Mouse (Mus musculus) left cerebral cortex, postnatal 36 days (tissue): ENCODE data around the gene Nags. TPM values are rescaled to one million over a fixed set of nuclear protein-coding genes. Genes with fewer than 3 reads are reported as not detected.
"Not testable (repeated sequence)": the region's sequence is repeated elsewhere in the genome, so short reads cannot be mapped to it uniquely, and the experiment has no call there.

ENCODE experiments used
- DNase-seq, 2 experiments: peaks; one replicate each; pipeline ENCODE4 v3.0.0; 2021 to 2022; ENCODE audit warnings: low spot score in 2 of 2, mixed read lengths in 1 of 2
- intact Hi-C: fragments of 180-260 bp; cut with DNase I; formaldehyde crosslinking; loops from one replicate; pipeline ENCODE4 v1.15.1; 2025
- total RNA-seq, 2 experiments: library from RNA; stranded (reverse); gene quantifications; 2 replicates each; pipeline ENCODE4 v1.2.3; 2021

The Nags gene
- total RNA-seq, 2 experiments from 2014 or later = not detected

- no peak for DNase-seq
- intact Hi-C loops = no loop called here
Measured at GRCm38 (mm10) chr11:102147213-102147989, 2.1 kb downstream of the Nags start.

GRCm38 (mm10) chr11:102156039-102156785, 10.9 kb downstream of the Nags start, which contains the start of gene Tmem101:
Gene Tmem101, minus strand, starts transcription at chr11:102156404.
- peak; percentile 87 to 90 for DNase-seq
- intact Hi-C loops = loop anchor here (5.0 kb wide), 1 partner anchor 111 kb away; the partner anchor contains the start of gene Asb16

- intact Hi-C loops = loop anchor here (5.0 kb wide), 1 partner anchor 111 kb away; the partner anchor contains the start of gene Asb16
Measured at GRCm38 (mm10) chr11:102156786-102157089, 11.4 kb downstream of the Nags start.

GRCm38 (mm10) chr11:102158024-102158423, 12.7 kb downstream of the Nags start:
- not testable (repeated sequence) for DNase-seq
- intact Hi-C loops = loop anchor here (5.0 kb wide), 1 partner anchor 109 kb away; the partner anchor contains the start of gene Asb16

More at GRCm38 (mm10) chr11:102156786-102157089, 11.4 kb downstream of the Nags start:
- DNase-seq = no peak

GRCm38 (mm10) chr11:102159781-102160180, 14.5 kb downstream of the Nags start:
- DNase-seq = no peak

GRCm38 (mm10) chr11:102165971-102166722, 20.8 kb downstream of the Nags start:
- intact Hi-C loops = no loop called here
- peak in 1 of 2 experiments; percentile 17 for DNase-seq

More at GRCm38 (mm10) chr11:102159781-102160180, 14.5 kb downstream of the Nags start:
- intact Hi-C loops = loop anchor here (5.0 kb wide), 1 partner anchor 108 kb away; the partner anchor contains the start of gene Asb16

GRCm38 (mm10) chr11:102167539-102167938, 22.2 kb downstream of the Nags start:
- intact Hi-C loops = no loop called here
- no peak for DNase-seq

- intact Hi-C loops = no loop called here
- no peak for DNase-seq
Measured at GRCm38 (mm10) chr11:102168689-102169088, 23.4 kb downstream of the Nags start.

- intact Hi-C loops = no loop called here
- DNase-seq = no peak
Measured at GRCm38 (mm10) chr11:102179836-102180235, 34.5 kb downstream of the Nags start.

GRCm38 (mm10) chr11:102184253-102184645, 38.9 kb downstream of the Nags start:
- no peak for DNase-seq
- intact Hi-C loops = no loop called here

GRCm38 (mm10) chr11:102184646-102185495, 39.6 kb downstream of the Nags start, which contains the start of gene Lsm12:
Gene Lsm12, minus strand, starts transcription at chr11:102185296.
- DNase-seq = peak; percentile 92 to 93
- intact Hi-C loops = loop anchor here (5.0 kb wide), 1 partner anchor 42 kb away; no protein-coding TSS in a partner anchor

GRCm38 (mm10) chr11:102185677-102186076, 40.4 kb downstream of the Nags start:
- DNase-seq = no peak
- intact Hi-C loops = loop anchor here (5.0 kb wide), 1 partner anchor 42 kb away; no protein-coding TSS in a partner anchor

GRCm38 (mm10) chr11:102186235-102186634, 40.9 kb downstream of the Nags start:
- intact Hi-C loops = loop anchor here (5.0 kb wide), 1 partner anchor 41 kb away; no protein-coding TSS in a partner anchor
- DNase-seq = no peak

GRCm38 (mm10) chr11:102188980-102189379, 43.7 kb downstream of the Nags start:
- intact Hi-C loops = loop anchor here (5.0 kb wide), 1 partner anchor 38 kb away; no protein-coding TSS in a partner anchor
- no peak for DNase-seq

GRCm38 (mm10) chr11:102189461-102190436, 44.4 kb downstream of the Nags start, which contains the start of gene G6pc3:
Gene G6pc3, plus strand, starts transcription at chr11:102189620.
- intact Hi-C loops = loop anchor here (5.0 kb wide), 1 partner anchor 38 kb away; no protein-coding TSS in a partner anchor

GRCm38 (mm10) chr11:102190848-102191247, 45.5 kb downstream of the Nags start:
- DNase-seq = no peak
- intact Hi-C loops = no loop called here

More at GRCm38 (mm10) chr11:102189461-102190436, 44.4 kb downstream of the Nags start, which contains the start of gene G6pc3:
- peak; percentile 89 to 91 for DNase-seq
